Comparison of ENCODE assay signal across 22 mouse cellular contexts in genomic region chr10:95461053-95461553, GRCm38 (mm10).
"Had no signal": no experiment of that assay in that cellular context is flagged by ENCODE, and none has a peak within 500 bp of the region (broad histone marks: within the 10 kb centered on the region; RNA-seq: fewer than 3 reads in every experiment).

No protein-coding gene starts in this region.

- H3K27me3 ChIP-seq: limb, embryonic 12.5 days; limb, embryonic 15.5 days; lung, embryonic 15.5 days had no signal

- H3K9ac ChIP-seq: limb, embryonic 12.5 days; limb, embryonic 15.5 days; liver, embryonic 14.5 days; liver, postnatal 0 days; lung, embryonic 15.5 days had no signal

- H3K36me3 ChIP-seq: limb, embryonic 12.5 days; limb, embryonic 15.5 days; lung, embryonic 15.5 days had no signal

- H3K4me1 ChIP-seq: limb, embryonic 12.5 days; limb, embryonic 15.5 days had no signal

- H3K9me3 ChIP-seq: limb, embryonic 12.5 days; limb, embryonic 15.5 days; lung, embryonic 15.5 days had no signal

- H3K27ac ChIP-seq: kidney, postnatal 0 days; layer of hippocampus, adult 2 months; left cerebral cortex, adult 2 months; limb, embryonic 12.5 days; limb, embryonic 15.5 days; liver, embryonic 14.5 days; lung, embryonic 15.5 days; stomach, postnatal 0 days had no signal

- H3K4me3 ChIP-seq: layer of hippocampus, adult 2 months; left cerebral cortex, adult 2 months; limb, embryonic 12.5 days; limb, embryonic 15.5 days; lung, embryonic 15.5 days had no signal

- DNase-seq: kidney, adult 18-20 months; kidney, adult 9 months; kidney, postnatal 25 days; layer of hippocampus, adult 9-11 months; layer of hippocampus, postnatal 36 days; liver, postnatal 0 days; lung, postnatal 10 days; lung, postnatal 4 days; midbrain, embryonic 14.5 days; right cerebral cortex, postnatal 14 days; right cerebral cortex, postnatal 4 days; thymus, adult 2 months; thymus, postnatal 14 days; thymus, postnatal 4 days had no signal
